Mouse (Mus musculus): Measurements from ENCODE around the gene Tmem202. TPM values are rescaled to one million over a fixed set of nuclear protein-coding genes. Genes with fewer than 3 reads are reported as not detected.

Gene Tmem202
- total RNA-seq (2022): 1 to 10 TPM; 1.5 to 3.9 (median 3.5) TPM

DNA sequence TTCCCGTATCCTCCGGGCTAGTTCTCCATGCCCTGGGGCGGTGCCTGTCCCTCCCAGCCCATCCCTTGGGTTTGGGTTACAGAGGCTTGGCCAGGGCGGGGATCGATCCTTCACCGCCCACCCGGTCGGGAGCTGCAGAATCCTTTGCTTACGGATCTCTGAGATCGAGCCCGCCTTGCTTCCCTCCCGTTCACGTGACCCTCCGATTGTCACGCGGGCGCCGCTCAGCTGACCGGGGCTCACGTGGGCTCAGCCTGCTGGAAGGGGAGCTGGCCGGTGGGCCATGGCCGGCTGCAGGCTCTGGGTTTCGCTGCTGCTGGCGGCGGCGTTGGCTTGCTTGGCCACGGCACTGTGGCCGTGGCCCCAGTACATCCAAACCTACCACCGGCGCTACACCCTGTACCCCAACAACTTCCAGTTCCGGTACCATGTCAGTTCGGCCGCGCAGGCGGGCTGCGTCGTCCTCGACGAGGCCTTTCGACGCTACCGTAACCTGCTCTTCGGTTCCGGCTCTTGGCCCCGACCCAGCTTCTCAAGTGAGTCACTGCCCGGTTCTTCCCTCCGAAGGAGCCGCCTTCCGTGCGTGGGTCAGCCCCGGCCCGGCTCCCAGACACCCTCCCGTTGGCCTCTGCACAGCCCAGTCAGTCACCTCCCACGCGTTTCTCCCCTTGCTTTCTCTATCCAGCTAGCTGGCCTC lies at the start of gene Tmem202, which contains the start of gene Hexa:
Gene Tmem202 (minus strand): TSS at position 407 of the 697 bp plus-strand sequence.
Gene Hexa (plus strand): TSS at position 100 of the 697 bp plus-strand sequence.
- peak; percentile 83 for DNase-seq

DNA sequence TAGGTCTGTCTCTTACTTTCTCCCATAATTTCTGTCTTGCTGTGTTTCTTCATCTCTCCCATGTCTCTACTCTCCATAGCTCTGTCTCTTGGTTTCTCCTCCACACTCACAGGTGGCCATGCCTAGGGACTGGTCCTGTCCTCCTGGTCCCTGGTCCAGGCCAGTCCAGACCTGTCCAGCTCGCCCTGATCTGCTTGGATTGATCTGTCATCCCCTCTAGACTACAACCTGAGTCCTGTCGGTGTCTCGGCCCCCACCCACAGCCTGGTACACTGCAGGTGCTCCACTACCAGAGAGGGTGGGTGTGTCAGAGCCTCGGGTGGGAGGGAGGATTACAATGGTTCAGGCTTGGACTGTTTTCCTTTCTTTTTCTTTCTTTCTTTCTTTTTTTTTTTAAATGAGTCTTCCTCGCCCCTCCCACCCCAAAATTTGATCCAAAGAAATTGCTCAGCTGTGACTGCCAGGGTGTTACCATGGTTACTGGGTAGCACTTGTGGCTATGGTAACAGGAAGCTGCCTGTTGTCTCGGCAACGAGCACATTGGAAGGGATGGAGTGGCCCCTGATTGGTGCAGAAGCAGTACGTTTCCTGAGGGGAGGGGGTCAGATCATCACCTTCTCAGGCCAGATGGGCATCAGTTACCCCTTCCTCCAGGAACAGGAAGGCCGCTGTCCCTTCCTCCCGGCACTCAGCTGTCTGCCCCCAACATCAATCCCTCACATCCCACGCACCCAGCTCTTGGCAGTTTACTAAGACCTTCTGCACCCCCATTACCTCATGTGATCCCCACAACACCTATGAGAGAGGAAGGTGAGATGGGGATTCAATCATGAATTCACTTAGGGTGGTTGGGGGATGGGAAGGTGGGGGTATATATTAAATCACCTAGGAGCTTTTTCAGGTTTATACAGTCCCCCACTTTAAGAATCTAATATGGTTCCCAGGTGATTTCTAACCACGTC lies 49.3 kb upstream of the Tmem202 start:
- DNase-seq: no peak

- no peak for DNase-seq
Observed at GRCm38 (mm10) chr9:59588252-59588651, 48.6 kb upstream of the Tmem202 start.

GRCm38 (mm10) chr9:59584871-59585308 lies 45.2 kb upstream of the Tmem202 start:
- peak; percentile 54 for DNase-seq

DNA sequence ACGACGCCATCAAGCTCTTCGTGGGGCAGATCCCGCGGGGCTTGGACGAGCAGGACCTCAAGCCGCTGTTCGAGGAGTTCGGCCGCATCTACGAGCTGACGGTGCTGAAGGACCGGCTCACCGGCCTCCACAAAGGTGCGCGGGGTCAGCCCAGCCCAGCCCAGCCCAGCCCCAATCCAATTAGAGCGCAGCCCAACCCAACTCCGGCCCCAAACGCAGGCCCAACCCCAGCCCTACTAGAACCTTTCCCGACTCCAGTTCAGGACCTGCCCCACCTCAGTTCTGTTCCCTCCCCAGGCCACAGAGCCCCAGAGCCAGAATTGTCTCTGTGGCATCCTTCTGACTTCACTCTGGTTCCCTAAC lies 38.8 kb upstream of the Tmem202 start:
- DNase-seq: no peak

- peak; percentile 90 for DNase-seq
Observed at GRCm38 (mm10) chr9:59577844-59578504, 38.3 kb upstream of the Tmem202 start, which contains the start of gene Celf6. TSS of gene Celf6 (plus strand) at chr9:59577917.

- DNase-seq: no peak
Observed at GRCm38 (mm10) chr9:59577401-59577800, 37.8 kb upstream of the Tmem202 start.

DNA sequence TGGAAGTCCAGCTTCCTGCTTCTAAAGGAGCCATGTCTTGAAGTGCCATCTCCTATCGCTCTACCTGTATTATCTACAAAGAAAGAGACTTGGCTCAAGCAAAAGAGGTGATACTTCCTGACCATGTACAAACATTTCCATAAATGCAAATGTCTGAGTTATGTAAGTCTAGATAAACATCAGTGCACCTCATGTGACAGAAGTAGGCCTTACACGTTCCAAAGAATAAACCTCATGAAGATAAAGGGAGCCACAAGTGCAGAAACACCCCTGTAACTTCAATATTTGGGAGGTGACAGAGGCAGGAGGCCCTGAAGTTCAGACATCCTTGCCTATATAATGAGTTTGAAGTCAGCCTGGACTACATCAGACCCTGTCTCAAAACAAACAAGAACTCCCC lies 32.2 kb upstream of the Tmem202 start:
- DNase-seq: no peak

DNA sequence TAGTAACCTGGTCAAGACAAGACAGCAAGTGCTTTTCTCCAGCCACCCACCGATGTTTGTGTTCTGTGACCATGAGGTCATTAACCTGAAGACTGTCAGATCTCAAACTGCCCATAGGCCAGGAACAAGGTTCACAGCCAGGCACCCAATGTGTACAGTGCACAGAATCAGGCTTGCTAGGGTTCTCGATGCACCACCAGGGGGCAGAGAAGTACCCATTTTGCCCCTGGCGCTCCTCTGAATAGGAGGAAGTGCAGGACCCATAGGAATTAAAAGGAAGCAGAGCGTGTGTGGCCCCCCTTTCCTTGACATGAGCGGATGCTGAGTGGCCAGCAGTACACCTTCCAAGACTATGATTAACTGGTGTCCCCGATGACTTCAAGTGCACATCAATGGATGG lies 27.5 kb upstream of the Tmem202 start:
- peak; percentile 33 for DNase-seq

GRCm38 (mm10) chr9:59565600-59565999 lies 26.0 kb upstream of the Tmem202 start:
- DNase-seq: peak; percentile 71

DNA sequence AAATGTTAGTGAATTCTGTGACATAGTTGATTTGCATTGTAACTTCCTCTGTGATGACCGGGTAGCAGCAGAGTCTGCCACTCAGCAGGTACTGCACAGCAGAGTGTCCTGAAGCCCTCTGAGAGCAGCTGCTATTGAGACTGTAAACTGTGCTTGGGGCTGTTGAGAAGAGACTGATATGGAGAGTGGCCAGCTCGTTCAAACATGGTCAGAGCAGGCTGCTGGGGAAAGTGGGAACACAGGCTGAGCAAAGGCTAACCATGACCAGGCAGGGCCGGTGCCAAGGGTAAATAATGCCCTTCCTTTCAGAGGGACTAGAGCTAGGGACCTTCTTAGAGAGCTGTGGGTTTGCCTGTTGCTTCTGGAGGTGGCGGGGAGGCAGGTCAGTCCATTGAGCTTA lies 14.1 kb upstream of the Tmem202 start:
- DNase-seq: no peak

DNA sequence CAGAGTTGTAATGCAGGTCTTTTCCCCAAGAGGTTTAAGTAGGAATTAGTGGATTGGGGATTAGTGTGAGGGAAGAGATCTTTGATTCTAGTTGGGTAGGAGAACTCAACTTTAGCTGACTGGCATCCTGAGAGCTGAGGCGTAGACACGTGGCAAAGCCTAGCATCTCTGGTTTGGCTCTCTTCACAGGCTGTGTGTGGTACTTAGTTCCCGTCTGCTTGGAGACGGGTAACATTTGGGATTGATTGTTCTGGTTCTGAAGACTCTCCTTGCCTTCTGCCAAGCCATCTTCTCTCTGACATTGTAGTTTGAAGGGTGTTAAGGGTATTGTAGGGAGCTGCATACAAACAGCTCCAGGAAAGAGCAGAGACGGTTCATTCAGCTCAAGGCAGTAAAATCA lies 13.0 kb upstream of the Tmem202 start:
- DNase-seq: no peak

DNA sequence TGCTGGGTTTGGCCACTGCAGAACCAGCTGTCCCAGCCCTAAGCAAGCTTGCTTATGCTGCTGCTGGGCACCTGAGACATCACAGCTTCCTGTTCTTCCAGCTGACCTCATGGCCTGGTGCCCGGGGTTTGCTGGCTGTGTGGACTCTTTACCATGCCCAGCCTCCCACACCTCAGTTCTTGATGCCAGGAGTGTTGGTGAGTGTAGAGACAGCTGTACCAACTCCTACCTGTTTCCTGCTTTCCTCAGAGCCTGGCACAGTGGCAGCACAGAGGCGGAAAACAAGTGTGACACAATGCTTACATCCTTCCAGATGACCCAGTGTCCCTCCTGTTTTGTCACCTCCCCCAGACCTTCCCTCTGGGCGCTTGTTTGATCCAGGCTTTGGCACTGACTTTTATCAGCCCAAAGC lies 12.0 kb upstream of the Tmem202 start:
- peak; percentile 23 for DNase-seq

DNA sequence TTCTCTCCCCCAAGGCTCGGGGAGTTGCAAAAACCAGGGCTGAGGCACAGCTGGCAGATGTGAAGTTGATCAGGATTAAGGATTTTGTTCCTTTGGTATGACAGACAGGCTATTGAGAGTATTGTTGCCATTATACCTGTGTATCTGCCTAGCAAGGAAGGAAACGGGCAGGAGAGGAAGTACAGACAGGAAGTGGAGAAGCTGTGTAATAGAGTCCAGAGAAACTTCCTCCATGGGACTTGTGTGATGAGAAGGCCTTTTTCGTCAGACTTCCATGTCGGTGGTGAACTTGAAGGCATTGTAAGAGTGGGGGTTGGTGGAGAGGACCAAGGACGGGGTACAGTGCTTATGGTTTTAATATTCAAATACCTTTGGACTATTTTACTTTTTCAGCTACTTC lies 11.4 kb upstream of the Tmem202 start:
- no peak for DNase-seq

DNA sequence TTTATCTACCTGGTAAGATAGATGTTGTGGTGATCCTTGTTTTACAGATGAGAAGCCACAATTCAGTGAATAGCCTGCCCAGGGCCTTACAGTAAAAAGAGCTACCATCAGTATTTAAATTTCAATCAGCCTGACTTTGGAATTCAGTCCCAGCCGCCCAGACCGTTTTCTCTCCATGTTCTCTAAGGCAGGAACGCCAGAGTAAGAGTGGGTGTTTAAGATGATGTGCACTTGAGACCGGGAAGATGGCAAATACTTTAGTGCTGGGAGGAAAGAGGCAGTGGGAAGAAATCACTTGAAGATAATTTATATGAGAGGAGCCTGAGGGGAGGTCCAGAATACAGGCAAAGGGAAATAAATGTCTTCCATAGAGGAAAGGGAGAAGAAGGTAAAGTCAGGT lies 10.4 kb upstream of the Tmem202 start:
- no peak for DNase-seq

- no peak for DNase-seq
Observed at GRCm38 (mm10) chr9:59548961-59549487, 9.4 kb upstream of the Tmem202 start.

- DNase-seq: no peak
Observed at GRCm38 (mm10) chr9:59547869-59548268, 8.2 kb upstream of the Tmem202 start.

DNA sequence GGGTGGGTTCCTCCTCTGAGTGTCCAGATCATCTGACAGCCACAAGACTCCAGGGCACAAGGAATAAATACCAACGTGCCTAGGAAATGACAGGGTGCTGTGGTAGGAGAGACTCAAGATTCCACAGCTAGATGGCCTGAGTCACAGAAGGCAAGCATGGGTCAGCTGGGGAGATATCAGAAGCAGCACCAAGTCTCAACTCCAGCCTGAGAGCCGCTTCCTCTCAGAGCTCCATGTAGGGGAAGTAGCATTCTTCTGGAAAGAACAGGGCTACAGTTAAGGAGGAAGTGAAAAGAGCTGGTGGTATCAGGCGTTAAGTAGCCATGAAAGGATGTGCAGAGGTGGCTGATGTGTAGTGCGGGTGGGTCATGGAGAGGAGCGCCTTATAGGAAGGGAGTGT lies 5.1 kb upstream of the Tmem202 start:
- DNase-seq: no peak

GRCm38 (mm10) chr9:59542766-59543324 lies 3.2 kb upstream of the Tmem202 start:
- no peak for DNase-seq

GRCm38 (mm10) chr9:59541617-59542016 lies 2.0 kb upstream of the Tmem202 start:
- DNase-seq: no peak

DNA sequence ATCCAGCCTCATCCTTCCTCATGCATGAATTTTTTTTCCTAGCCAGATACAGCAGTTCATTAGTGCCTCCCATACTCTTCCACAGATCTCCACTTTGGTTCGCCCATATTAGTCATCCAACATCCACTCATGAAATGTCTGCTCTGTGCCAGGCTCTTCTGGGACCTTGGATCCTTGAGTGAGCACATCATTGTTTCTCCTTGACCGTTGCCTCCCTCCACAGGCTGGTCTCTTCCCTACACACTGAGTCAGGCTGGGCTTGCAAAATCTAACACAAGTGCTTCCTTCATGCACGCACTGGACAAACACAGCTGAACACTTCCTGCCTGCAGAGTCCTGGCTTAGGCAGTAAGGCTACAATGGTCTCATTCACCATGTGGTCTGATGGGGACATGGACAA lies 2.0 kb downstream of the Tmem202 start:
- DNase-seq: peak; percentile 84

DNA sequence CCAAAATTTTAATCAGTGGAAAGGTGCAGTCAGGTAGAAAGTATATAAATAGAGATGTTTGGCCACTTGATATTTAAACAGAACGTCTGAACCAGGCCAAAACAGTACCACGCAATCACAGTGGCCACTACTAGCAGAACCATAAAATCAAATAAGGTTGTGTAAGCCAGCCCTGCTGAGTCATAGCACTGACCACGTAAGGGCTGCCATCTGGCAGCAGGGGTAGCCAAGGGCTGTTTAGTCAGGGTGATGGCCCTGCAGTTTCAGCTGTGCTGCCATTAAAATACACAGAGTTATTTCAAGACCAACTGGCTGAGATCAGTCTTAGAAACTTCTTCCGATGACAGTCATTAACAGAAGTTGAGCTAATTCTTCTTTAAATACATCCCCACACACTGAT lies 5.8 kb downstream of the Tmem202 start:
- DNase-seq: peak; percentile 80
